Mouse (Mus musculus) frontal cortex, adult (tissue): ENCODE results near the gene Ppa1.

Experiments used
- ATAC-seq: cut with Nextera tagmentation; 2 replicates; pipeline ENCODE4 v1.9.2; 2017; ENCODE audit warnings: mild to moderate bottlenecking, moderate library complexity, mixed read lengths; ENCODE audit not compliant: low TSS enrichment

Gene Ppa1

DNA sequence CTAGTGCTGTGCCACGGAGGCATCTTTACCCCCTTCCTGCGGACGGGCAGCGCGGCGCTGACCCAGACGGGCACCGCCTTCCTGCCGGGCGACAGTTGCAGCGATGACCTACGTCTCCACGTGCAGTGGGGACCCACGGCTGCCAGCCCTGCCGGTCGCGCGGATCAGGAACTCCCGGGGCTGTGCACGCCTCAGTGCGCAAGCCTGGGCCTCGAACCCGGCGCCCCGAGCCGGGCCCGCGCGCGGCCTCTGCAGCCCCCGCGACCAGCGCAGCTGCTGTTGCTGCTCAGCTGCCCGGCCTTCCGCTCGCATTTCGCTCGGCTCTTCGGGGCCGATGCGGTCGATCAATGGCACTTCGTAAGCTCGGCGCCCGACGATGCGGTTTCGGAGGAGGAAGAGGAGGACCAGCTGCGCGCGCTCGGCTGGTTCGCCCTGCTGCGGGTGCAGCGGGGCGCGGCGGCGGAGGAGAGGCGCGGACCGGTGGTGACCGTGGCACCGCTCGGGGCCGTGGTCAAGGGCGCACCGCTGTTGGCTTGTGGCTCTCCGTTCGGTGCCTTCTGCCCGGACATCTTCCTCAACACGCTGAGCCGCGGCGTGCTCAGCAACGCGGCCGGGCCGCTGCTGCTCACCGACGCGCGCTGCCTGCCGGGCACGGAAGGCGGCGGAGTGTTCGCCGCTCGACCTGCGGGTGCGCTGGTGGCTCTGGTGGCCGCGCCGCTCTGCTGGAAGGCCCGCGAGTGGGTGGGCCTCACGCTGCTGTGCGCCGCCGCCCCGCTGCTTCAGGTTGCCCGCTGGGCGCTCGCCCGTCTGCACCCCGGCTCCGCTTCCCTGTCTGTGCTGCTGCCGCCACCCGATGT lies 47.6 kb downstream of the Ppa1 start:
- ATAC-seq, result peak; percentile 48

DNA sequence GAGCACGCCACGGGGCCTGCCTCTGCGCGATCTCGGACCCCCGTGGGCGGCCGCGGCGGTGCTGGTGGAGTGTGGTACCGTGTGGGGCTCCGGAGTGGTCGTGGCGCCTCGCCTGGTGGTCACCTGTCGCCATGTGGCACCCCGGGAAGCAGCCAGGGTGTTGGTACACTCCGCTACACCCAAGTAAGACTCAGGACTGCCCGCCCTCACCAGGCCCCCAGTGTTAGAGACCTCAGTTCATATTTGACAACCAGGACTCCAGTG lies 48.1 kb downstream of the Ppa1 start:
- ATAC-seq, result no peak

DNA sequence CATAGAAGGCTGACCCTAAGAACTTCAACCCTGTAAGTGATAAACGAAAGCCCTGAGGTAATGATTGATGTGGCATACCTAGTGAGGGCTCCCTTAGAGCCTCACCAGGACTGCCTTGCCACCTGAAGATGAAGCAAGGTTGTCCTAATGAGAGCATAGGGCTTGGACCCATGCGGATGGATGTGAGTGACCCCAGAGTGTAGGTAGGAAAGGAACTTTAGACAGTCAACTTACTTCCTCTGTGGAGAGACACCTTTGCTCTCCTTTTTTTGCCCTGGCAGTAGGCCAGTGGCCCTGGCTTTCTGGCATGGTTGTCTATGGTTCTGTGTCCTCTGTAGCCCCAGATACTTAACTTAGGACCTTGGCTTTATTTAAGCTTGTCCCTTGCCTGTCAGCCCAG lies 48.7 kb downstream of the Ppa1 start:
- ATAC-seq, result no peak

DNA sequence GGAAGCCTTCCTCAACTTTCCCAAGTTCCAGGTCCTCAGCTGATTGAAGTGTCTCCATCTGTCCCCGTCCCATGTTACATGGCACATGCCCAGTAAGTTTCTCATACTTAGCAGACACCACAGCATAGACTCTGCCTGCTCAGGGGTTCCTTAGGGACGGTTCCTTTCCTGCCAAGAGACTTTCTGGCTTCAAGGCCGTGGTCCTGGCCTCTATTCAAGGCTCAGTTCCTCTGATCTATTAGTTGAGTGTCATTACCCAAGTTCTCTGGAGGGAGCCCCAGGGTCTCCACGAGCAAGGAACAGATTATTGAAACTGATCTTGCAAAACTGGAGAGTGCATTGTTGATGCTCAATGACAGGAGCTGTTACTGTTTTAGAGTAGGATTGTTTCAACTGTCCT lies 56.3 kb downstream of the Ppa1 start:
- ATAC-seq, result no peak

- no peak for ATAC-seq
Measured at GRCm38 (mm10) chr10:61706412-61707375, 58.3 kb downstream of the Ppa1 start.

DNA sequence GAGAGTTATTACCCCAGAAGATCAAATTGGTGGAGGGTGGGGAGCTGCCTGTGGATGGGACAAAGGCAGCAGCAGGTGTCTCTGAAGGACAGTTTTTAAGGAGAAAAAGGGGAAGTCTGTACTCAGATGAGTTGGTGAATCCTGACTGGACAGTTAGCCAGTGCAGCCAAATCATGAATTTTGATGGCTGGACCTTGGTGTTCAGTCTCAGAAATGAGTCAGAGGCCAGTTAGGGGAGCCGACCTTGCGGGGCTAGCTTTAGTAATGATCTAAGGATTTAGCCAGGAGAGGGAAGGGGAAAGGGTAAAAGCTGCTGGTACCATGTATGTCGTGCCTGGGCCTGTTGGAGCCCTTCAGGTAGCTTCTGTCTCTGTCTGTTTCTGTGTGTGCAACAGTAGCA lies 65.2 kb downstream of the Ppa1 start:
- ATAC-seq, result no peak

GRCm38 (mm10) chr10:61714146-61714545 lies 65.8 kb downstream of the Ppa1 start:
- no peak for ATAC-seq

GRCm38 (mm10) chr10:61714771-61715461 lies 66.6 kb downstream of the Ppa1 start, which contains the start of gene Aifm2:
Gene Aifm2 (plus strand): TSS chr10:61715263.
- peak; percentile 69 for ATAC-seq

DNA sequence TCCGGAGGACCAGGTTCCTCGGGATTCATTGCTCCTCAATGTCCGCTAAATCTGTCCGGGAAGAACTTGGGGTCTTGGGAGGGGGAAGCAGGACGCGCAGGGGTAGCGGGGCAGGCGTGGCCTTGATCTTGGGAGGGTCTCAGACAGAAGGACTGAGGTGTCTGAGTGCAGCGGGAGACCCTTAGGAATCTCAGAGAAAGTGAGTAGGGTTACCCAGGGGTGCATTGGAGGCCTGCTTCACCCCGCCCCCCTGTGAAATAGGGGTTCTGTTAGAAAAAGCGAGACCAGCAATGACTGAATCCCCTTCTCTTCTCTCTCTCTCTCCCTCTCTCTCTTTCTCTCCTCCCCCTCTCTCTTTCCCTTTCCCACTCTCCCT lies 67.1 kb downstream of the Ppa1 start:
- no peak for ATAC-seq

GRCm38 (mm10) chr10:61715996-61716864 lies 67.9 kb downstream of the Ppa1 start:
- ATAC-seq, result no peak

- ATAC-seq, result no peak
Measured at GRCm38 (mm10) chr10:61717406-61718296, 69.3 kb downstream of the Ppa1 start.

DNA sequence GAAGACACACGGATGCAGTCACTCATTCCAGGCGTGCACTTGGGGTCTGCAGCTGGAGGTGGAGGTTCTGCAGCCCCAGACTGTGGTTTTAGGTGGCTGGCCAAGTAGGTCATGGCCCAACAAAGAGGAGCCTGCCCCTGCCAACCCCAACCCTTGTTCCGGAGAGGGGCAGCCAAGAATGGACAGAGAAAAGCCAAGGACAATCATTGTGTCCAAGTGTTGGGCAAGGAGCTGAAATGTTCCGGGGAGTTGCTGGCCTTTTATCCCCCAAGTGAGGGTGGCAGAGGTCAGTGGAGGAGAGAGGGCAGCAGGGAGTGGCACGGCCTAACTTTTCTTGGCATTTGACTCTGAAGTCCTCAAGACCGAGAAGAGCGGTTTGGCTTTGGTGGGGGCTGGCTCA lies 72.0 kb downstream of the Ppa1 start:
- no peak for ATAC-seq

GRCm38 (mm10) chr10:61722215-61722614 lies 73.9 kb downstream of the Ppa1 start:
- ATAC-seq, result no peak

GRCm38 (mm10) chr10:61723271-61723670 lies 74.9 kb downstream of the Ppa1 start:
- ATAC-seq, result no peak
